Mouse (Mus musculus) A20 (cell line): Measurements from ENCODE around the gene Rassf8.

Experiments
- DNase-seq: peaks from one replicate; pipeline ENCODE4 v3.0.0-alpha.2; 2011; ENCODE audit warnings: low read depth, low spot score

Gene Rassf8

GRCm38 (mm10) chr6:145746132-145746849 lies at the start of gene Rassf8:
TSS of gene Rassf8 (plus strand) at chr6:145746748.
- no peak for DNase-seq

GRCm38 (mm10) chr6:145701021-145701540 lies 45.5 kb upstream of the Rassf8 start:
- no peak for DNase-seq

GRCm38 (mm10) chr6:145703667-145704066 lies 42.9 kb upstream of the Rassf8 start:
- no peak for DNase-seq

GRCm38 (mm10) chr6:145709956-145710720 lies 36.4 kb upstream of the Rassf8 start:
- no peak for DNase-seq

- DNase-seq, result no peak
Observed at GRCm38 (mm10) chr6:145710797-145711196, 35.8 kb upstream of the Rassf8 start.

GRCm38 (mm10) chr6:145711320-145711719 lies 35.2 kb upstream of the Rassf8 start:
- DNase-seq, result no peak

- DNase-seq, result no peak
Observed at GRCm38 (mm10) chr6:145713241-145714114, 33.1 kb upstream of the Rassf8 start.

- no peak for DNase-seq
Observed at GRCm38 (mm10) chr6:145714131-145714530, 32.4 kb upstream of the Rassf8 start.

- DNase-seq, result no peak
Observed at GRCm38 (mm10) chr6:145722596-145722995, 24.0 kb upstream of the Rassf8 start.

GRCm38 (mm10) chr6:145723131-145723863 lies 23.3 kb upstream of the Rassf8 start:
- no peak for DNase-seq

- no peak for DNase-seq
Observed at GRCm38 (mm10) chr6:145725849-145726248, 20.7 kb upstream of the Rassf8 start.

- DNase-seq, result no peak
Observed at GRCm38 (mm10) chr6:145726986-145727385, 19.6 kb upstream of the Rassf8 start.

- no peak for DNase-seq
Observed at GRCm38 (mm10) chr6:145732868-145733267, 13.7 kb upstream of the Rassf8 start.

GRCm38 (mm10) chr6:145733276-145733675 lies 13.3 kb upstream of the Rassf8 start:
- DNase-seq, result no peak

- no peak for DNase-seq
Observed at GRCm38 (mm10) chr6:145733911-145734310, 12.6 kb upstream of the Rassf8 start.

- DNase-seq, result no peak
Observed at GRCm38 (mm10) chr6:145736099-145736498, 10.4 kb upstream of the Rassf8 start.

GRCm38 (mm10) chr6:145739231-145739630 lies 7.3 kb upstream of the Rassf8 start:
- no peak for DNase-seq

- no peak for DNase-seq
Observed at GRCm38 (mm10) chr6:145740011-145740410, 6.5 kb upstream of the Rassf8 start.

GRCm38 (mm10) chr6:145745291-145745690 lies 1.3 kb upstream of the Rassf8 start:
- DNase-seq, result no peak

- no peak for DNase-seq
Observed at GRCm38 (mm10) chr6:145746921-145747670, 548 bp downstream of the Rassf8 start.
